Mouse (Mus musculus): ENCODE measurements at regions not wholly inside any gene's neighbourhood (a gene's known extent, or its start where the extent isn't known, plus 50 kb on each side); places are given as distances from the start of the nearest gene placed in this dataset.

- 0 out of 2 replicates have a peak, but pooled peaks cover 4% of the 10 kb centered on the region for H3K9me3 ChIP-seq
- no peaks in the 10 kb centered on the region for H3K36me3 ChIP-seq (replicated peaks; ENCODE audit: low read length)
- peaks cover 8% of the 10 kb centered on the region; the same call in 1 of the 2 replicates for H3K4me1 ChIP-seq
- peaks cover 3% of the 10 kb centered on the region for H3K27me3 ChIP-seq (replicated peaks)
- H3K4me3 ChIP-seq (replicated peaks) = no peak overlapping the region
- TF ChIP-seq FLI1 (IDR thresholded peaks at IDR 0.05; ENCODE audit: low read length) (no peak), GATA1 (IDR thresholded peaks at IDR 0.05; ENCODE audit: borderline replicate concordance, low read length) (no peak)
Measured at GRCm38 (mm10) chr4:54798523-54798922, 146.3 kb upstream of the Zfp462 start.

DNA sequence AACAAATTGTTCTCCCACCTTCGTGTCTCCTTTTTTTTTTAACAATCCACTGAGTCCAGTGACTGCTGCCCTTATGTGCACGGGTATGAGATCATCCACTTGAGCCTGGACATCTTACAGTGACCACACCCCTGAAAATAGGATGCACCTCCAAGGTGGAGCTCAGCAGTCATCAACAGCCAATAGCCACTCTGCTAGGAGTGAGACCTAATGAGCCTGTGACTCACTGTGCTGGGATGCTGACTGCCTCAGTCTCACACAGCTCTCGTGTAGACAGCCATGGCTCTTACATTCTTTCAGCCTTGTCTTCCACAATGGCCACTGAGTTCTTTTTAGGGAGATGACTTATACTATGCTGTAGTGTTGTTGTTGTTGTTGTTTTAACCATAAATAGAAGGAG lies 133.7 kb upstream of the Zfp462 start:
- TF ChIP-seq FLI1 (IDR thresholded peaks at IDR 0.05; ENCODE audit: low read length) = no peak
- TF ChIP-seq GATA1 (IDR thresholded peaks at IDR 0.05; ENCODE audit: borderline replicate concordance, low read length) = no peak
- no peaks in the 10 kb centered on the region for H3K36me3 ChIP-seq (replicated peaks; ENCODE audit: low read length)
- H3K4me1 ChIP-seq = no peaks in the 10 kb centered on the region
- 0 out of 2 replicates have a peak, but pooled peaks cover 5% of the 10 kb centered on the region for H3K9me3 ChIP-seq
- H3K27me3 ChIP-seq (replicated peaks) = no peaks in the 10 kb centered on the region
- no peak overlapping the region for H3K4me3 ChIP-seq (replicated peaks)

DNA sequence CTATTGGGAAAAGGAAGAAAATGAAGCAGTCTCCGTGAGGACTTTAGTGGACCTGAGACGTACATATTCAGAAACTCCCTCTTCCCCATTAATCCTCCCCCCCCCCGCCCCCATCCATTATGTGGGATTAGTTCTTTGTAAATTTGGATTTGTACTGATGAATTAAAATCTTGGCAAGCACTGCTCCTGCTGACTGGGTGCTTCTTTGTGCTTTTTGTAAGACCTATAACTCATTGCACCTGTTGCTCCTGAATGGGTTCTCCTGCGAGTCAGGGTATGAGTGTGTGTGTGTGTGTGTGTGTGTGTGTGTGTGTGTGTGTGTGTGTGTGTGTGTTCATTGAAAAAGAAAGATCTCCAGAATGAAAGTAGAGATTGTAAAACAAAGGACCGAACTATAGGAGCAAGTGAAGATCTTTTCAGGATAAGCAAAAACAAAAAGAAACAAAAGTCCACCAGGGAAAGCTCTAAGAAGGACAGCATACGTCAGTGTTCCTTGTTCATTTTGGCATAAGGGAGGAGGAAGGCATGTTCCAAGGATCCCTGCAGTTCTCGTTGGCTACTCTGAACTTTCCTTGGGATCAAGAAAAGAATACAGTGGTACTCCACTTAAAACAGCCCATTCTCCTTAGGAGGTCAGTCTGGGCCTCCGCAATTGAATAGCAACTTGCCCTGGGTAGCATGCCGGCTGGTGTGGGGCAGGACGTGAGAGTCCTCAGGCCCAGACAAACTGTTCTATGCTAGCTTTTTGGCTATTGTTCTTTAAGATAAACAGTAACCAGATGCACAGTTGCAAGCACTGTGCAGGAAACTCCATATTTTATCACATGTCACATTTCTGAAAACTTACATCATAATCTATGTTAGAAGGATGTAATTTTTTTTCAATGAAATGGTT lies 131.9 kb upstream of the Zfp462 start:
- no peaks in the 10 kb centered on the region for H3K36me3 ChIP-seq (replicated peaks; ENCODE audit: low read length)
- H3K27me3 ChIP-seq (replicated peaks) = no peaks in the 10 kb centered on the region
- H3K4me1 ChIP-seq = no peaks in the 10 kb centered on the region
- peaks cover 9% of the 10 kb centered on the region; the same call in 1 of the 2 replicates for H3K9me3 ChIP-seq
- TF ChIP-seq GATA1 (IDR thresholded peaks at IDR 0.05; ENCODE audit: borderline replicate concordance, low read length) (no peak), FLI1 (IDR thresholded peaks at IDR 0.05; ENCODE audit: low read length) (no peak)
- H3K4me3 ChIP-seq (replicated peaks) = no peak overlapping the region

GRCm38 (mm10) chr4:54837326-54837725 lies 107.5 kb upstream of the Zfp462 start:
- Histone ChIP-seq H3K36me3 (replicated peaks; ENCODE audit: low read length) (no peaks in the 10 kb centered on the region), H3K9me3 (peaks cover 1% of the 10 kb centered on the region), H3K4me3 (replicated peaks) (no peak overlapping the region), H3K27me3 (replicated peaks) (no peaks in the 10 kb centered on the region), H3K4me1 (no peaks in the 10 kb centered on the region)
- TF ChIP-seq GATA1 (IDR thresholded peaks at IDR 0.05; ENCODE audit: borderline replicate concordance, low read length) = no peak
- TF ChIP-seq FLI1 (IDR thresholded peaks at IDR 0.05; ENCODE audit: low read length) = no peak

DNA sequence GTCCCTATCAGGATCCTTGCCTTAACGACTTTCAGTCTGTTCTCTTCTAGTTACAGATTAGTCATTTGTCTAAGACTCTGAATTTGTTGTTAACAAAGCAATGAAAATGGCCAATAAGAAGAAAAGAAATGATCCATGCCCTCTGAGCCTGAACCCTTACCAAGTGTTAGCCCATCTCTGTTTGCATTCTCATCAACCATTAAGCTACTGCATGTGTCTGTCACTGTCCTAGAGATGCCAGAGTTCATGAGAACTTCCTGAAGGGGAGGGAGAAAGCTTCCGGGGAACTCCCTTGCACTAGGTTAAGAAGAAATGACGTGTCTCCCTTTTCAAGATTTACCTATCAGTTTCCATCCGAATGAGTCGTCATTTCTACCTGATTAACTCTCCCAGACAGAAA lies 106.7 kb upstream of the Zfp462 start:
- TF ChIP-seq GATA1 (IDR thresholded peaks at IDR 0.05; ENCODE audit: borderline replicate concordance, low read length) (no peak), FLI1 (IDR thresholded peaks at IDR 0.05; ENCODE audit: low read length) (no peak)
- H3K4me1 ChIP-seq = no peaks in the 10 kb centered on the region
- no peak overlapping the region for H3K4me3 ChIP-seq (replicated peaks)
- no peaks in the 10 kb centered on the region for H3K36me3 ChIP-seq (replicated peaks; ENCODE audit: low read length)
- H3K27me3 ChIP-seq (replicated peaks) = no peaks in the 10 kb centered on the region
- no peaks in the 10 kb centered on the region; the same call in 1 of the 2 replicates for H3K9me3 ChIP-seq

- H3K4me3 ChIP-seq (replicated peaks) = no peak overlapping the region
- no peaks in the 10 kb centered on the region for H3K36me3 ChIP-seq (replicated peaks; ENCODE audit: low read length)
- H3K4me1 ChIP-seq = no peaks in the 10 kb centered on the region
- H3K27me3 ChIP-seq (replicated peaks) = no peaks in the 10 kb centered on the region
- H3K9me3 ChIP-seq = no peaks in the 10 kb centered on the region; the same call in 1 of the 2 replicates
- TF ChIP-seq FLI1 (IDR thresholded peaks at IDR 0.05; ENCODE audit: low read length) (no peak), GATA1 (IDR thresholded peaks at IDR 0.05; ENCODE audit: borderline replicate concordance, low read length) (no peak)
Measured at GRCm38 (mm10) chr4:54838794-54839193, 106.1 kb upstream of the Zfp462 start.

DNA sequence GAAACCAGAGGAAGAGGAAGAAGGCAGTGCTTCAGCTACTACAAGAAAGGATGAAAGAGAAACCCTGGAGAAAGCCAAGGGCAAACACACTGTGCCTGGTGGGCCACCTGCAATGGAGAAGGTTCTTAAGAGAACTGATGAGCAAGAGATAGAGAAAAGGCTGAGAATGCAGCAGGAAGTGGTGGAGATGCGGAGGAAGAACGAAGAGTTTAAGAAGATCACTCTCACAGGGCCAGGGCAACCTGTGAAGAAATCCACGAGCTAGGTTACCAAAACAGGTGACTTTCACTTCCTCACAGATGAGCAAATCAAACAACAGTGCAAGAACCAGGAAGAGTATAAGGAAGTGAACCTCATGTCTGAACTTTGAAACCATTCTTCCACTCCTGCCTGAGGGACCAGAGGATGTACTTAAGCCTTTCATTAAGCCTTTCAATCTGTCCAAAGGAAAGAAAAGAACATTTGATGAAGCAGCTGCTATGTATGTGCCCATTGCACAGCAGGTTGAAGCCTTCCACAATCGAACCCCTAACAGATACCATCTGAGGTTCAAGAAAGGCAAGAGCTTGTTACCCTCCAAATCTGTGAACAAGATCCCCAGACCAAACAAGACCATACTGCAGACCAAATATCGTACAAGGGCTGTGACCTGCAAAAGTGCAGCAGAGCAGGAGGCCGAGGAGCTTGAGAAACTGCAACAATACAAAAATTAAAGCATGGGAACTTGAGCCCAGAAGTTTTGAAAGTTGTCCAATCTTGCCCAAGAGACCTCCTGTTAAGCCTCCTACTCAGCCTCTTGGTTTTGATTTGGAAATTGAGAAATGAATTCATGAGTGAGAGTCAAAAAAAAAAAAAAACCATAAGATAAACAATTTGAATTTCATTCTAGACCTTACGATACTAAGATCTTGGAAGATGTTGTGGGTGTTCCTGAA lies 91.6 kb upstream of the Zfp462 start:
- H3K9me3 ChIP-seq = peaks cover 21% of the 10 kb centered on the region
- no peak for TF ChIP-seq GATA1 (IDR thresholded peaks at IDR 0.05; ENCODE audit: borderline replicate concordance, low read length)
- no peak for TF ChIP-seq FLI1 (IDR thresholded peaks at IDR 0.05; ENCODE audit: low read length)
- no peaks in the 10 kb centered on the region for H3K4me1 ChIP-seq
- H3K4me3 ChIP-seq (replicated peaks) = no peak overlapping the region
- H3K27me3 ChIP-seq (replicated peaks) = no peaks in the 10 kb centered on the region
- no peaks in the 10 kb centered on the region for H3K36me3 ChIP-seq (replicated peaks; ENCODE audit: low read length)

DNA sequence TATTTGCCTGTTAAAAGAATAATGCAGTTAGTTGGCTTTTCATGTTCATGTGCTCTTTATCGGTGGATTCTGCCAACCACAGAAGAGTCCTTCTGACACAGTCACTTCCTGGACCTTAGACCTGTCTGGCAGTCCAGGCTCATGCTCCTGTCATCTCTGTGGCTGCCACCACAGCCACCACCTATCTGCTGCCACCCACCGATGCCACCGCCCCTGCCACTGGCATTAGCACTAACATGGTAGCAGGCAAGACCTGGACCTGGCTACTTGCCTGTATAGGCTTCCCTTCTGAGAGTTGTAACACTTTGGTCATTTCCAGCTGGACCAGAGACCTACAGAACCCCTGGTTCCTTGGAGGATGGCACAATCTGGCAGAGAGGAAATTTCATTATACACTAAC lies 86.2 kb upstream of the Zfp462 start:
- no peaks in the 10 kb centered on the region for H3K27me3 ChIP-seq (replicated peaks)
- TF ChIP-seq GATA1 (IDR thresholded peaks at IDR 0.05; ENCODE audit: borderline replicate concordance, low read length) = no peak
- no peak for TF ChIP-seq FLI1 (IDR thresholded peaks at IDR 0.05; ENCODE audit: low read length)
- no peaks in the 10 kb centered on the region for H3K4me1 ChIP-seq
- no peaks in the 10 kb centered on the region for H3K36me3 ChIP-seq (replicated peaks; ENCODE audit: low read length)
- H3K9me3 ChIP-seq = peaks cover 15% of the 10 kb centered on the region
- H3K4me3 ChIP-seq (replicated peaks) = no peak overlapping the region

DNA sequence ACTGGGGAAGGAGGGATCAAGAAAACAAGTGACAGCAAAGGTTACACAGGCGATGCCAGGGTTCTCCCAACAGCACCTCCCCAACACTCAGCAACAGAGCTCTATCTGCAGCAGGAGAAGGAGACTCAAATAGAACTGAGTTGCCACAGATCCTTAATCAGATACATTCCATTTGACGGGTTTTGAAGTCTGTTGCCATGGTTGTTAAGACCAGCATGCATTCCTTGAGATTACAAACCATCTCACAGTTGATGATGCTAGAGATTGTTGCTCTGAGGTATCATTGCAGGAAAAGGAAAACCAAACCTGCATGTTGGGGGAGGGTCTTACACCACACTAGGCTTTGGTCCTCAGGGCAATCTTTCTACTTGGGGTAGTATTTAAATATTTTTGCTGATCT lies 78.8 kb upstream of the Zfp462 start:
- Histone ChIP-seq H3K4me3 (replicated peaks) (no peak overlapping the region), H3K27me3 (replicated peaks) (no peaks in the 10 kb centered on the region), H3K36me3 (replicated peaks; ENCODE audit: low read length) (no peaks in the 10 kb centered on the region), H3K9me3 (0 out of 2 replicates have a peak, but pooled peaks cover 2% of the 10 kb centered on the region), H3K4me1 (no peaks in the 10 kb centered on the region)
- no peak for TF ChIP-seq FLI1 (IDR thresholded peaks at IDR 0.05; ENCODE audit: low read length)

Data from megakaryocyte, embryonic 14.5 days (primary cell).